12 mouse cellular contexts compared by ENCODE assay signal in genomic region chr4:84623312-84623711, GRCm38 (mm10). TPM values are rescaled to one million over a fixed set of nuclear protein-coding genes. Genes with fewer than 3 reads are reported as not detected.
"Had no signal": no experiment of that assay in that cellular context is flagged by ENCODE, and none has a peak within 500 bp of the region (broad histone marks: within the 10 kb centered on the region; RNA-seq: fewer than 3 reads in every experiment).

No protein-coding gene starts in this region.

- H3K4me2 ChIP-seq: liver, embryonic 13.5 days; lung, embryonic 15.5 days; midbrain, embryonic 13.5 days; stomach, embryonic 15.5 days had no signal

- ATAC-seq: intestine, embryonic 16.5 days; liver, postnatal 0 days; midbrain, embryonic 13.5 days had no signal

- DNase-seq: liver, embryonic 13.5 days; liver, postnatal 0 days; right cerebral cortex, postnatal 14 days; thymus, adult 2 months; thymus, postnatal 36 days had no signal

- H3K4me3 ChIP-seq: left cerebral cortex, adult 2 months; limb, embryonic 10.5 days; liver, embryonic 13.5 days; lung, embryonic 15.5 days; midbrain, embryonic 13.5 days; stomach, embryonic 15.5 days had no signal

- H3K27ac ChIP-seq: left cerebral cortex, adult 2 months; limb, embryonic 10.5 days; liver, embryonic 13.5 days; lung, embryonic 15.5 days; midbrain, embryonic 13.5 days; stomach, embryonic 15.5 days had no signal

- H3K4me1 ChIP-seq: liver, embryonic 13.5 days; midbrain, embryonic 13.5 days had no signal

- H3K9me3 ChIP-seq: limb, embryonic 10.5 days; liver, embryonic 13.5 days; lung, embryonic 15.5 days; midbrain, embryonic 13.5 days; stomach, embryonic 15.5 days had no signal

- H3K27me3 ChIP-seq: liver, embryonic 13.5 days; lung, embryonic 15.5 days; stomach, embryonic 15.5 days had no signal

- H3K9ac ChIP-seq: liver, embryonic 13.5 days; liver, postnatal 0 days; lung, embryonic 15.5 days; midbrain, embryonic 13.5 days; stomach, embryonic 15.5 days had no signal

- H3K36me3 ChIP-seq: limb, embryonic 10.5 days; liver, embryonic 13.5 days; lung, embryonic 15.5 days; midbrain, embryonic 13.5 days; stomach, embryonic 15.5 days had no signal

RNA-seq across cellular contexts. Expression of gene Bnc2, which starts 51.8 kb away (rescaled TPM):
- total RNA-seq: megakaryocyte progenitor cell, adult 5-6 weeks had no signal
